ENCODE assay signal across 8 mouse cellular contexts in the genomic region with DNA sequence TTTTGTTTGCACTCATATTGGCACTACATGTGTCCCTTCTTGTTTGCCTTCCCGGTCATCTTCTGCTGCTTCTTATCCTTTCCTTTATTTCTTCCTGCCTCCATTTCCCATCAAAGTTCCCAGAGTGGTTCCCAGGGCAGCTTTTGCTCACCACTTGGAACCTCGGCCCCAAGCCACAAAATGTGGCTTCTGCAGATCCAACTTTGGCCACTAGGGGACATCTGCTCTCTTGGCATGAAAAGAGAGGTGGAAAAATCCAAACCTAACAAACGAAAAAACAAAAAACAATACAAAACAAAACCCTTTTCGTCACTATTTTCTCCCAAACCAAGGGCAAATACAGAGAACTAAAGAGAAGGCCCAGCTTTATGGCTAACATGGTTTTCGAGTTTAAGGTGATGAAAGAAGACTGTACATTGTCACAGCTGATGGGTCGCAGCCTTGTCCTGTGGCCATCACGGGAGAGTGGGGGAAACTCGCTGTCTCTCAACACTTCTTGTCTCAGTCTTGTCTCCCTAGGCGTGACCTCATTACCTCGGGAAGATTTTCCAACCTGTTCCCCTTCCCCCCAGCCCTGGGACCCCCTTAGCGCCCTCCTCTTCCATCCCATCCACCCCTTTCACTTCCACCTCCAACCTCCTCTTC. TPM values are rescaled to one million over a fixed set of nuclear protein-coding genes. Genes with fewer than 3 reads are reported as not detected.
DNase-seq lines count a peak whose midpoint lies in the region; ATAC-seq and TF ChIP-seq lines count a peak whose summit lies in the region.

No protein-coding gene starts in this region.

- TF ChIP-seq POLR2A in brain, embryonic 14.5 days (IDR thresholded peaks at IDR 0.05; ENCODE audit: borderline replicate concordance, extremely low read depth, insufficient read depth, insufficient read length, poor library complexity, severe bottlenecking), result no peak
- TF ChIP-seq POLR2A in limb, embryonic 14.5 days (IDR thresholded peaks at IDR 0.05; ENCODE audit: borderline replicate concordance, extremely low read depth, insufficient read depth, insufficient read length), result no peak
- TF ChIP-seq POLR2A in olfactory bulb, adult 2 months (IDR thresholded peaks at IDR 0.05; ENCODE audit: insufficient read depth, low read depth, low read length), result no peak

- WGBS in forebrain, embryonic 11.5 days, result 49% methylated on average over 11 of the region's 11 CpGs
- WGBS in heart, postnatal 0 days, result 21% methylated on average over 11 of the region's 11 CpGs
- 49% methylated on average over 11 of the region's 11 CpGs for WGBS in limb, embryonic 14.5 days
- WGBS in olfactory bulb, adult 2 months, result 45% methylated on average over 11 of the region's 11 CpGs

- no peak overlapping the region for H3K9ac ChIP-seq in forebrain, embryonic 11.5 days (ENCODE audit: low read length)
- no peak overlapping the region; the same call in 1 of the 2 replicates for H3K9ac ChIP-seq in heart, postnatal 0 days (replicated peaks; ENCODE audit: low read depth, low read length)
- no peak overlapping the region for H3K9ac ChIP-seq in limb, embryonic 14.5 days (ENCODE audit: low read depth, low read length, severe bottlenecking)

- peak; percentile 77 for TF ChIP-seq CTCF in brain, embryonic 14.5 days (IDR thresholded peaks at IDR 0.05; ENCODE audit: borderline replicate concordance, extremely low read depth, insufficient read depth, insufficient read length)
- TF ChIP-seq CTCF in heart, postnatal 0 days (IDR thresholded peaks at IDR 0.05; ENCODE audit: low read depth), result peak; percentile 87
- TF ChIP-seq CTCF in olfactory bulb, adult 2 months (IDR thresholded peaks at IDR 0.05; ENCODE audit: insufficient read depth, low read depth, low read length), result peak; percentile 63

- no peaks in the 10 kb centered on the region for H3K9me3 ChIP-seq in forebrain, embryonic 11.5 days (ENCODE audit: control insufficient read depth, low read length)
- no peaks in the 10 kb centered on the region for H3K9me3 ChIP-seq in heart, postnatal 0 days (replicated peaks; ENCODE audit: control insufficient read depth, low read length)
- no peaks in the 10 kb centered on the region for H3K9me3 ChIP-seq in limb, embryonic 14.5 days (ENCODE audit: control insufficient read depth, low read length)

- H3K27me3 ChIP-seq in forebrain, embryonic 11.5 days (ENCODE audit: control insufficient read depth, insufficient read depth, low read length), result no peaks in the 10 kb centered on the region
- H3K27me3 ChIP-seq in heart, postnatal 0 days (ENCODE audit: control insufficient read depth, insufficient read depth, low read length), result no peaks in the 10 kb centered on the region
- H3K27me3 ChIP-seq in limb, embryonic 14.5 days (ENCODE audit: control insufficient read depth, insufficient read depth, low read length), result no peaks in the 10 kb centered on the region

- H3K27ac ChIP-seq in forebrain, embryonic 11.5 days (ENCODE audit: low read depth, low read length), result no peak overlapping the region
- no peak overlapping the region for H3K27ac ChIP-seq in heart, postnatal 0 days (ENCODE audit: low read depth)
- no peak overlapping the region for H3K27ac ChIP-seq in limb, embryonic 14.5 days (replicated peaks; ENCODE audit: low read depth, low read length)
- no peak overlapping the region for H3K27ac ChIP-seq in olfactory bulb, adult 2 months (ENCODE audit: insufficient read depth, low read depth, low read length)

- ATAC-seq in forebrain, embryonic 11.5 days (replicated peaks; ENCODE audit: low FRiP score), result peak; percentile 33; the same call in 1 of the 2 replicates
- ATAC-seq in heart, postnatal 0 days (ENCODE audit: insufficient read depth, low read depth), result no peak
- no peak for ATAC-seq in limb, embryonic 14.5 days (ENCODE audit: low FRiP score, low read depth)

- DNase-seq in adrenal gland, adult (ENCODE audit: inconsistent age in 2 of 2, low spot score in 1 of 2), result peak; percentile 59 to 89
- no peak for DNase-seq in adrenal gland, adult 8-10 months
- peak; percentile 70 for DNase-seq in CD4-positive, CD25-positive, alpha-beta regulatory T cell, adult 2 months (ENCODE audit: low read depth, low spot score)
- DNase-seq in brain, embryonic 14.5 days (ENCODE audit: low read depth), result peak; percentile 60
- peak; percentile 80 for DNase-seq in forebrain, embryonic 11.5 days (ENCODE audit: low spot score)
- no peak for DNase-seq in heart, postnatal 0 days (ENCODE audit: low spot score)
- DNase-seq in limb, embryonic 14.5 days (ENCODE audit: low spot score), result peak; percentile 34

- TF ChIP-seq EP300 in heart, postnatal 0 days (IDR thresholded peaks at IDR 0.05; ENCODE audit: low read depth), result no peak

- H3K4me2 ChIP-seq in forebrain, embryonic 11.5 days (ENCODE audit: low read depth, low read length, severe bottlenecking), result 0 out of 2 replicates have a peak overlapping the region, but pooled peaks have one; percentile 3
- peak overlapping the region; percentile 50 for H3K4me2 ChIP-seq in heart, postnatal 0 days (ENCODE audit: low read depth, low read length)
- no peak overlapping the region for H3K4me2 ChIP-seq in limb, embryonic 14.5 days (replicated peaks; ENCODE audit: low read depth, low read length, severe bottlenecking)

- no peak overlapping the region for H3K4me3 ChIP-seq in forebrain, embryonic 11.5 days (ENCODE audit: low read depth, low read length)
- peak overlapping the region; percentile 21 for H3K4me3 ChIP-seq in heart, postnatal 0 days (ENCODE audit: low read depth, low read length)
- no peak overlapping the region for H3K4me3 ChIP-seq in limb, embryonic 14.5 days (replicated peaks; ENCODE audit: low read length)
- H3K4me3 ChIP-seq in olfactory bulb, adult 2 months (ENCODE audit: insufficient read depth, low read depth, low read length), result no peak overlapping the region

- H3K4me1 ChIP-seq in forebrain, embryonic 11.5 days (replicated peaks; ENCODE audit: control insufficient read depth, insufficient read depth, low read length), result no peaks in the 10 kb centered on the region
- no peaks in the 10 kb centered on the region for H3K4me1 ChIP-seq in heart, postnatal 0 days (ENCODE audit: control insufficient read depth, insufficient read depth)
- H3K4me1 ChIP-seq in limb, embryonic 14.5 days (ENCODE audit: control insufficient read depth, insufficient read depth, low read length), result no peaks in the 10 kb centered on the region
- 0 out of 2 replicates have a peak, but pooled peaks cover 3% of the 10 kb centered on the region for H3K4me1 ChIP-seq in olfactory bulb, adult 2 months (ENCODE audit: control insufficient read depth, insufficient read depth, low read length)

- H3K36me3 ChIP-seq in forebrain, embryonic 11.5 days (ENCODE audit: control insufficient read depth, insufficient read depth, low read length), result no peaks in the 10 kb centered on the region
- H3K36me3 ChIP-seq in heart, postnatal 0 days (replicated peaks; ENCODE audit: control insufficient read depth, insufficient read depth, low read length), result no peaks in the 10 kb centered on the region
- no peaks in the 10 kb centered on the region for H3K36me3 ChIP-seq in limb, embryonic 14.5 days (ENCODE audit: control insufficient read depth, insufficient read depth, low read length)

RNA-seq across cellular contexts. Expression of a gene that starts 15.4 kb away (rescaled TPM):
- total RNA-seq in adrenal gland, adult 8-10 months (2022), result 10 to 100 TPM; 57.9 to 65.5 (median 62.0) TPM
- 56.9 and 64.0 TPM in 2 replicates for polyA plus RNA-seq in brain, embryonic 14.5 days (2012; rRNA removed)
- polyA plus RNA-seq in forebrain, embryonic 11.5 days (2014; fragmentation: Nextera tagmentation; extraction: Ambion mirVana), result 104 and 109 TPM in 2 replicates
- total RNA-seq in heart, postnatal 0 days (2014; rRNA removed; ENCODE audit: low replicate concordance), result 11.7 and 24.8 TPM in 2 replicates
- polyA plus RNA-seq in heart, postnatal 0 days (2015; fragmentation: Nextera tagmentation; extraction: Ambion mirVana), result 84.7 and 85.5 TPM in 2 replicates
- polyA plus RNA-seq in limb, embryonic 14.5 days (2012; rRNA removed), result 34.5 and 52.4 TPM in 2 replicates
- polyA plus RNA-seq in limb, embryonic 14.5 days (2014; fragmentation: Nextera tagmentation; extraction: Ambion mirVana), result 84.9 and 99.1 TPM in 2 replicates
- polyA plus RNA-seq in olfactory bulb, adult 2 months (2012; ENCODE audit: insufficient read depth, insufficient read length, low replicate concordance, missing spikeins), result not detected in 2 replicates

RNA-seq across cellular contexts. Expression of a gene that starts 43.4 kb away (rescaled TPM):
- 1 to 10 TPM in 3 of 4 experiments, under 1 TPM in 1; 0.92 to 1.3 (median 1.2) TPM for total RNA-seq in adrenal gland, adult 8-10 months (2022)
- 38.2 and 45.0 TPM in 2 replicates for polyA plus RNA-seq in brain, embryonic 14.5 days (2012; rRNA removed)
- polyA plus RNA-seq in forebrain, embryonic 11.5 days (2014; fragmentation: Nextera tagmentation; extraction: Ambion mirVana), result 2.2 and 2.5 TPM in 2 replicates
- total RNA-seq in heart, postnatal 0 days (2014; rRNA removed; ENCODE audit: low replicate concordance), result 2.5 and 4.8 TPM in 2 replicates
- polyA plus RNA-seq in heart, postnatal 0 days (2015; fragmentation: Nextera tagmentation; extraction: Ambion mirVana), result 0.19 and 0.31 TPM in 2 replicates
- 9.4 and 14.6 TPM in 2 replicates for polyA plus RNA-seq in limb, embryonic 14.5 days (2012; rRNA removed)
- 1.8 and 2.0 TPM in 2 replicates for polyA plus RNA-seq in limb, embryonic 14.5 days (2014; fragmentation: Nextera tagmentation; extraction: Ambion mirVana)
- not detected in 2 replicates for polyA plus RNA-seq in olfactory bulb, adult 2 months (2012; ENCODE audit: insufficient read depth, insufficient read length, low replicate concordance, missing spikeins)

RNA-seq across cellular contexts. Expression of a gene that starts 57.9 kb away (rescaled TPM):
- total RNA-seq in adrenal gland, adult 8-10 months (2022), result 10 to 100 TPM; 36.9 to 45.8 (median 41.3) TPM
- 7.8 and 8.6 TPM in 2 replicates for polyA plus RNA-seq in brain, embryonic 14.5 days (2012; rRNA removed)
- 13.2 and 14.0 TPM in 2 replicates for polyA plus RNA-seq in forebrain, embryonic 11.5 days (2014; fragmentation: Nextera tagmentation; extraction: Ambion mirVana)
- total RNA-seq in heart, postnatal 0 days (2014; rRNA removed; ENCODE audit: low replicate concordance), result 21.2 and 34.7 TPM in 2 replicates
- polyA plus RNA-seq in heart, postnatal 0 days (2015; fragmentation: Nextera tagmentation; extraction: Ambion mirVana), result 11.6 and 11.9 TPM in 2 replicates
- polyA plus RNA-seq in limb, embryonic 14.5 days (2012; rRNA removed), result 21.1 and 23.7 TPM in 2 replicates
- 26.9 and 27.6 TPM in 2 replicates for polyA plus RNA-seq in limb, embryonic 14.5 days (2014; fragmentation: Nextera tagmentation; extraction: Ambion mirVana)
- not detected in 2 replicates for polyA plus RNA-seq in olfactory bulb, adult 2 months (2012; ENCODE audit: insufficient read depth, insufficient read length, low replicate concordance, missing spikeins)

Comparison
In these comparisons a context has a peak if more than half of its experiments do, and no peak if none do; other contexts are left out.
1. DNase-seq: peak in adrenal gland, adult (2 of 2), CD4-positive, CD25-positive, alpha-beta regulatory T cell, adult 2 months (single experiment), brain, embryonic 14.5 days (single experiment), forebrain, embryonic 11.5 days (single experiment) and limb, embryonic 14.5 days (single experiment); none in adrenal gland, adult 8-10 months (single experiment) and heart, postnatal 0 days (single experiment).
2. Peak in every context shown above with its lines, with median percentiles within 50 percentile points of each other: CTCF ChIP-seq.